Mouse (Mus musculus) lung, postnatal 0 days (tissue): ENCODE data around the gene Vipr2. TPM values are rescaled to one million over a fixed set of nuclear protein-coding genes. Genes with fewer than 3 reads are reported as not detected.

Experiments
- ATAC-seq: fragments of 200-750 bp; cut with Nextera tagmentation; 2 replicates; pipeline ENCODE4 v1.8.0; 2017; ENCODE audit warnings: moderate library complexity
- DNase-seq: peaks from one replicate; pipeline ENCODE4 v3.0.0-alpha.2; 2016; ENCODE audit warnings: low spot score
- H3K27ac ChIP-seq: fragments of 300-500 bp; sonication (generic); 2 replicates; pipeline ENCODE4 v1.5.1; 2014; ENCODE audit warnings: antibody characterized with exemption, mild to moderate bottlenecking, low read length, mixed read lengths
- H3K27me3 ChIP-seq: fragments of 300-500 bp; sonication (generic); replicated peaks from 2 replicates; pipeline ENCODE4 v1.6.1; 2014; ENCODE audit warnings: low read length, mixed read lengths; ENCODE audit not compliant: insufficient read depth
- H3K36me3 ChIP-seq: fragments of 300-500 bp; sonication (generic); 2 replicates; pipeline ENCODE4 v1.6.1; 2014; ENCODE audit warnings: low read length, mixed read lengths; ENCODE audit not compliant: insufficient read depth
- H3K4me1 ChIP-seq: fragments of 300-500 bp; sonication (generic); 2 replicates; pipeline ENCODE4 v1.6.1; 2014; ENCODE audit warnings: antibody characterized with exemption, low read depth, low read length, mixed read lengths; ENCODE audit not compliant: insufficient read depth
- H3K4me2 ChIP-seq: fragments of 300-500 bp; sonication (generic); replicated peaks from 2 replicates; pipeline ENCODE4 v1.6.1; 2014; ENCODE audit warnings: low read depth, mild to moderate bottlenecking, low read length, moderate library complexity, mixed read lengths
- H3K4me3 ChIP-seq: fragments of 300-500 bp; sonication (generic); 2 replicates; pipeline ENCODE4 v1.5.1; 2014; ENCODE audit warnings: low read depth, low read length
- H3K9ac ChIP-seq: fragments of 300-500 bp; sonication (generic); replicated peaks from 2 replicates; pipeline ENCODE4 v1.6.1; 2014; ENCODE audit warnings: low read depth, mild to moderate bottlenecking
- H3K9me3 ChIP-seq: fragments of 300-500 bp; sonication (generic); 2 replicates; pipeline ENCODE4 v1.6.1; 2016; ENCODE audit warnings: low read length, mixed read lengths
- CTCF ChIP-seq: IDR thresholded peaks from 2 replicates; pipeline ENCODE4 v1.5.1; 2016; ENCODE audit warnings: antibody characterized with exemption, mild to moderate bottlenecking
- EP300 ChIP-seq: IDR thresholded peaks from 2 replicates; pipeline ENCODE4 v1.6.1; 2016; ENCODE audit warnings: antibody characterized with exemption, mild to moderate bottlenecking, control low read depth
- WGBS: fragments of 180-500 bp; shearing (Covaris S2); extraction: QIAGEN DNeasy Blood & Tissue Kit; methylation state at CpG from one replicate; pipeline ENCODE4 v1.1.7; 2014; 5-methylcytosine and 5-hydroxymethylcytosine counted together
- polyA plus RNA-seq: library from polyadenylated mRNA; unstranded; fragments of >200 nt; fragmentation: Nextera tagmentation; extraction: Ambion mirVana; gene quantifications from 2 replicates; pipeline ENCODE4 v1.2.1, GENCODE M21; 2015

Vipr2 gene
- polyA plus RNA-seq, 1 experiment from 2014 or later, result 4.8 TPM

GRCm38 (mm10) chr12:116063020-116063419 is 14.5 kb upstream of the Vipr2 start:
- Histone ChIP-seq H3K9me3 (peaks cover 23% of the 10 kb centered on the region), H3K36me3 (peaks cover 22% of the 10 kb centered on the region), H3K4me3 (no peak overlapping the region), H3K4me2 (no peak overlapping the region), H3K27me3 (no peaks in the 10 kb centered on the region), H3K9ac (no peak overlapping the region), H3K4me1 (no peaks in the 10 kb centered on the region), H3K27ac (no peak overlapping the region)
- no peak for DNase-seq
- ATAC-seq, result no peak
- TF ChIP-seq EP300 (no peak), CTCF (no peak)
- 98% methylated on average over 4 of the region's 4 CpGs for WGBS

GRCm38 (mm10) chr12:116071023-116071422 is 6.5 kb upstream of the Vipr2 start:
- ATAC-seq, result peak; percentile 90
- 22% methylated on average over 3 of the region's 3 CpGs for WGBS
- H3K9me3 ChIP-seq, result no peaks in the 10 kb centered on the region

GRCm38 (mm10) chr12:116077855-116078366 is 385 bp downstream of the Vipr2 start:
- no peaks in the 10 kb centered on the region for H3K4me1 ChIP-seq
- no peaks in the 10 kb centered on the region for H3K9me3 ChIP-seq
- no peaks in the 10 kb centered on the region for H3K36me3 ChIP-seq
- no peaks in the 10 kb centered on the region for H3K27me3 ChIP-seq
- peak overlapping the region; percentile 47 for H3K4me3 ChIP-seq
- TF ChIP-seq EP300 (no peak), CTCF (no peak)
- peak; percentile 11 for DNase-seq
- WGBS, result 5% methylated on average over 24 of the region's 24 CpGs
- no peak overlapping the region for H3K27ac ChIP-seq
- ATAC-seq, result peak; percentile 23
- peak overlapping the region; percentile 34 for H3K9ac ChIP-seq
- peak overlapping the region; percentile 87 for H3K4me2 ChIP-seq

More at GRCm38 (mm10) chr12:116071023-116071422, 6.5 kb upstream of the Vipr2 start:
- Histone ChIP-seq H3K4me3 (no peak overlapping the region), H3K4me2 (no peak overlapping the region), H3K27me3 (no peaks in the 10 kb centered on the region), H3K36me3 (no peaks in the 10 kb centered on the region), H3K4me1 (no peaks in the 10 kb centered on the region), H3K9ac (no peak overlapping the region), H3K27ac (no peak overlapping the region)
- DNase-seq, result peak; percentile 78
- TF ChIP-seq CTCF (peak; percentile 84), EP300 (no peak)

- Histone ChIP-seq H3K4me1 (no peaks in the 10 kb centered on the region; the same call in 1 of the 2 replicates), H3K27me3 (no peaks in the 10 kb centered on the region), H3K36me3 (no peaks in the 10 kb centered on the region), H3K4me3 (no peak overlapping the region), H3K9me3 (no peaks in the 10 kb centered on the region), H3K9ac (no peak overlapping the region), H3K27ac (no peak overlapping the region), H3K4me2 (no peak overlapping the region)
- DNase-seq (no peak), ATAC-seq (no peak)
- WGBS, result 79% methylated on average over 6 of the region's 6 CpGs
- TF ChIP-seq CTCF, result no peak
- TF ChIP-seq EP300, result no peak
Observed at GRCm38 (mm10) chr12:116083125-116083524, 5.6 kb downstream of the Vipr2 start.

GRCm38 (mm10) chr12:116084294-116084693 is 6.8 kb downstream of the Vipr2 start:
- H3K4me3 ChIP-seq, result no peak overlapping the region

GRCm38 (mm10) chr12:116086951-116087600 is 9.6 kb downstream of the Vipr2 start:
- 88% methylated on average over 5 of the region's 5 CpGs for WGBS
- Histone ChIP-seq H3K4me3 (no peak overlapping the region), H3K4me2 (no peak overlapping the region), H3K27me3 (no peaks in the 10 kb centered on the region), H3K9ac (no peak overlapping the region), H3K4me1 (no peaks in the 10 kb centered on the region; the same call in 1 of the 2 replicates), H3K9me3 (no peaks in the 10 kb centered on the region), H3K27ac (no peak overlapping the region), H3K36me3 (no peaks in the 10 kb centered on the region)
- TF ChIP-seq CTCF (no peak), EP300 (no peak)
- DNase-seq, result no peak
- ATAC-seq, result no peak

More at GRCm38 (mm10) chr12:116084294-116084693, 6.8 kb downstream of the Vipr2 start:
- Histone ChIP-seq H3K9ac (no peak overlapping the region), H3K36me3 (no peaks in the 10 kb centered on the region), H3K27me3 (no peaks in the 10 kb centered on the region), H3K9me3 (no peaks in the 10 kb centered on the region), H3K4me2 (no peak overlapping the region), H3K27ac (no peak overlapping the region), H3K4me1 (no peaks in the 10 kb centered on the region; the same call in 1 of the 2 replicates)
- no peak for TF ChIP-seq CTCF
- 39% methylated on average over 2 of the region's 2 CpGs for WGBS
- peak; percentile 61 for DNase-seq
- ATAC-seq, result peak; percentile 74
